Mouse (Mus musculus) liver, adult (tissue): ENCODE measurements around the gene Spag7.

Experiments
- GATA4 ChIP-seq: IDR thresholded peaks from 2 replicates; pipeline ENCODE4 v1.6.1; 2014; ENCODE audit warnings: mild to moderate bottlenecking, low read length; ENCODE audit not compliant: insufficient replicate concordance

The Spag7 gene

GRCm38 (mm10) chr11:70688372-70688771 is 19.2 kb upstream of the Spag7 start:
- TF ChIP-seq GATA4, result no peak

- TF ChIP-seq GATA4, result no peak
Observed at GRCm38 (mm10) chr11:70687601-70688199, 18.5 kb upstream of the Spag7 start, which contains the start of gene Camta2. Gene Camta2, minus strand, starts transcription at chr11:70688105.

- no peak for TF ChIP-seq GATA4
Observed at GRCm38 (mm10) chr11:70686901-70687566, 17.8 kb upstream of the Spag7 start.

- TF ChIP-seq GATA4, result no peak
Observed at GRCm38 (mm10) chr11:70683640-70684039, 14.4 kb upstream of the Spag7 start.

- TF ChIP-seq GATA4, result no peak
Observed at GRCm38 (mm10) chr11:70681897-70682581, 12.8 kb upstream of the Spag7 start.

- TF ChIP-seq GATA4, result no peak
Observed at GRCm38 (mm10) chr11:70681170-70681569, 12.0 kb upstream of the Spag7 start.

- no peak for TF ChIP-seq GATA4
Observed at GRCm38 (mm10) chr11:70679894-70680293, 10.7 kb upstream of the Spag7 start.

- no peak for TF ChIP-seq GATA4
Observed at GRCm38 (mm10) chr11:70679361-70679760, 10.1 kb upstream of the Spag7 start.

- no peak for TF ChIP-seq GATA4
Observed at GRCm38 (mm10) chr11:70678576-70678975, 9.4 kb upstream of the Spag7 start.

GRCm38 (mm10) chr11:70678092-70678491 is 8.9 kb upstream of the Spag7 start:
- no peak for TF ChIP-seq GATA4

- no peak for TF ChIP-seq GATA4
Observed at GRCm38 (mm10) chr11:70674501-70674900, 5.3 kb upstream of the Spag7 start.

GRCm38 (mm10) chr11:70674014-70674413 is 4.8 kb upstream of the Spag7 start:
- no peak for TF ChIP-seq GATA4

GRCm38 (mm10) chr11:70671333-70672047 is 2.3 kb upstream of the Spag7 start:
- no peak for TF ChIP-seq GATA4

GRCm38 (mm10) chr11:70670483-70670882 is 1.3 kb upstream of the Spag7 start:
- TF ChIP-seq GATA4, result no peak

- TF ChIP-seq GATA4, result no peak
Observed at GRCm38 (mm10) chr11:70669582-70670345, 548 bp upstream of the Spag7 start.
